Comparison of ENCODE assay signal across 23 mouse cellular contexts in the genomic region with DNA sequence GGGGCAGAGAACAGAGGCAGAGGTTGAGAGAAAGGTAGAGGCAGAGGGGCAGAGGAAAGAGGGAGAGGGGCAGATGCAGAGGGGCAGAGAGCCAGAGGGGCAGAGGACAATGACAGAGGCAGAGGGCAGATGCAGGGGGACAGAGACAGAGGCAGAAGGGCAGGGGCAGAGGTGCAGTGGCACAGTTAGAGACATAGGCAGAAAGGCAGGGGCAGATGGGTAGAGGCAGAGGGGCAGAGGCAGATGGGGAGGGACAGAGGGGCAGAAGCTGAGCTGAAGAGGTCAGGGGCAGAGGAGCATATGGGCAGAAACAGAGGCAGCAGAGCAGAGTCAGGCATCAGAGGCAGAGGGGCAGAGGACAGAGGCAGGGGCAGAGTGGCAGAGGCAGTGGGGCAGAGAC. TPM values are rescaled to one million over a fixed set of nuclear protein-coding genes. Genes with fewer than 3 reads are reported as not detected.
DNase-seq lines count a peak whose midpoint lies in the region; ATAC-seq lines count a peak whose summit lies in the region.
"Had no signal": no experiment of that assay in that cellular context is flagged by ENCODE, and none has a peak within 500 bp of the region (broad histone marks: within the 10 kb centered on the region; RNA-seq: fewer than 3 reads in every experiment).

No protein-coding gene starts in this region.

- DNase-seq in heart, adult 11 months, result peak; percentile 55
- no peak for DNase-seq in heart, postnatal 14 days
- DNase-seq in limb, embryonic 10.5 days (ENCODE audit: low spot score), result no peak
- no peak for DNase-seq in embryonic facial prominence, embryonic 10.5 days (ENCODE audit: low spot score)
- DNase-seq in ovary, postnatal 36 days (ENCODE audit: low spot score), result no peak
- DNase-seq: adrenal gland, postnatal 14 days; cerebellum, adult 2 months; cerebellum, postnatal 25 days; gastrocnemius, postnatal 14 days; heart, adult 2 months; heart, postnatal 4 days; left cerebral cortex, postnatal 4 days; lung, adult 18-20 months; lung, postnatal 14 days; thymus, postnatal 14 days had no signal

- intact Hi-C loops in heart, postnatal 14 days (cut with DNase I), result no loop called here

- H3K4me3 ChIP-seq in limb, embryonic 15.5 days, result no peak overlapping the region
- no peak overlapping the region for H3K4me3 ChIP-seq in limb, embryonic 10.5 days
- no peak overlapping the region for H3K4me3 ChIP-seq in embryonic facial prominence, embryonic 10.5 days
- H3K4me3 ChIP-seq in midbrain, embryonic 13.5 days (replicated peaks), result no peak overlapping the region
- H3K4me3 ChIP-seq: embryonic facial prominence, embryonic 13.5 days; heart, adult 2 months; kidney, embryonic 15.5 days; megakaryocyte, embryonic 14.5 days; neural tube, embryonic 12.5 days had no signal

- H3K27ac ChIP-seq in limb, embryonic 15.5 days, result no peak overlapping the region
- H3K27ac ChIP-seq in limb, embryonic 10.5 days, result no peak overlapping the region
- H3K27ac ChIP-seq in embryonic facial prominence, embryonic 10.5 days (replicated peaks), result 0 out of 2 replicates have a peak overlapping the region, but pooled peaks have one; percentile 30
- no peak overlapping the region for H3K27ac ChIP-seq in midbrain, embryonic 13.5 days
- H3K27ac ChIP-seq: embryonic facial prominence, embryonic 13.5 days; heart, adult 2 months; kidney, embryonic 15.5 days; neural tube, embryonic 12.5 days had no signal

- no peak overlapping the region for H3K4me2 ChIP-seq in limb, embryonic 15.5 days
- H3K4me2 ChIP-seq in midbrain, embryonic 13.5 days (replicated peaks), result no peak overlapping the region
- H3K4me2 ChIP-seq: embryonic facial prominence, embryonic 13.5 days; kidney, embryonic 15.5 days; neural tube, embryonic 12.5 days had no signal

- no peak overlapping the region for H3K9ac ChIP-seq in limb, embryonic 15.5 days
- no peak overlapping the region for H3K9ac ChIP-seq in midbrain, embryonic 13.5 days (replicated peaks)
- H3K9ac ChIP-seq: embryonic facial prominence, embryonic 13.5 days; kidney, embryonic 15.5 days; neural tube, embryonic 12.5 days had no signal

- no peaks in the 10 kb centered on the region; the same call in 1 of the 2 replicates for H3K27me3 ChIP-seq in limb, embryonic 15.5 days
- peaks cover 53% of the 10 kb centered on the region for H3K27me3 ChIP-seq in limb, embryonic 10.5 days (ENCODE audit: low read depth, poor library complexity, severe bottlenecking)
- peaks cover 54% of the 10 kb centered on the region for H3K27me3 ChIP-seq in embryonic facial prominence, embryonic 10.5 days (replicated peaks; ENCODE audit: low read depth, poor library complexity, severe bottlenecking)
- peaks cover 28% of the 10 kb centered on the region; the same call in 1 of the 2 replicates for H3K27me3 ChIP-seq in midbrain, embryonic 13.5 days

- 0 out of 2 replicates have a peak, but pooled peaks have one; percentile 30 for ATAC-seq in limb, embryonic 15.5 days (ENCODE audit: insufficient number of reproducible peaks, low FRiP score, low TSS enrichment, low read depth)
- ATAC-seq in midbrain, embryonic 13.5 days, result peak; percentile 55; the same call in 1 of the 2 replicates
- ATAC-seq: forebrain, embryonic 16.5 days; intestine, postnatal 0 days had no signal

- H3K4me1 ChIP-seq in limb, embryonic 15.5 days, result no peaks in the 10 kb centered on the region
- no peaks in the 10 kb centered on the region for H3K4me1 ChIP-seq in limb, embryonic 10.5 days
- H3K4me1 ChIP-seq in embryonic facial prominence, embryonic 10.5 days, result peaks cover 6% of the 10 kb centered on the region; the same call in 1 of the 2 replicates
- no peaks in the 10 kb centered on the region for H3K4me1 ChIP-seq in midbrain, embryonic 13.5 days (replicated peaks)
- H3K4me1 ChIP-seq: embryonic facial prominence, embryonic 13.5 days; kidney, embryonic 15.5 days; megakaryocyte, embryonic 14.5 days had no signal

- no peaks in the 10 kb centered on the region for H3K36me3 ChIP-seq in limb, embryonic 15.5 days
- no peaks in the 10 kb centered on the region for H3K36me3 ChIP-seq in limb, embryonic 10.5 days
- no peaks in the 10 kb centered on the region for H3K36me3 ChIP-seq in embryonic facial prominence, embryonic 10.5 days (replicated peaks)
- H3K36me3 ChIP-seq in midbrain, embryonic 13.5 days, result no peaks in the 10 kb centered on the region
- H3K36me3 ChIP-seq: embryonic facial prominence, embryonic 13.5 days; kidney, embryonic 15.5 days had no signal

- H3K9me3 ChIP-seq in limb, embryonic 15.5 days, result no peaks in the 10 kb centered on the region
- H3K9me3 ChIP-seq in limb, embryonic 10.5 days (replicated peaks), result no peaks in the 10 kb centered on the region
- H3K9me3 ChIP-seq in embryonic facial prominence, embryonic 10.5 days, result no peaks in the 10 kb centered on the region
- no peaks in the 10 kb centered on the region for H3K9me3 ChIP-seq in midbrain, embryonic 13.5 days
- H3K9me3 ChIP-seq: embryonic facial prominence, embryonic 13.5 days; kidney, embryonic 15.5 days; megakaryocyte, embryonic 14.5 days; neural tube, embryonic 12.5 days had no signal

RNA-seq across cellular contexts. Expression of gene Atg4a, which starts 42.2 kb away (rescaled TPM):
- 10 to 100 TPM; 10.8 to 12.8 TPM for total RNA-seq in heart, postnatal 14 days (2021)
- polyA plus RNA-seq in limb, embryonic 15.5 days (2015; fragmentation: Nextera tagmentation; extraction: Ambion mirVana), result 24.6 and 29.1 TPM in 2 replicates
- 11.4 and 12.0 TPM in 2 replicates for polyA plus RNA-seq in limb, embryonic 10.5 days (2016; fragmentation: Nextera tagmentation; extraction: Ambion mirVana)
- polyA plus RNA-seq in embryonic facial prominence, embryonic 10.5 days (2016; fragmentation: Nextera tagmentation; extraction: Ambion mirVana), result 12.3 and 14.7 TPM in 2 replicates
- 12.2 and 13.3 TPM in 2 replicates for polyA plus RNA-seq in midbrain, embryonic 13.5 days (2015; fragmentation: Nextera tagmentation; extraction: Ambion mirVana)

RNA-seq across cellular contexts. Expression of gene Psmd10, which starts 42.4 kb away (rescaled TPM):
- total RNA-seq in heart, postnatal 14 days (2021), result 10 to 100 TPM; 13.5 to 13.6 TPM
- polyA plus RNA-seq in limb, embryonic 15.5 days (2015; fragmentation: Nextera tagmentation; extraction: Ambion mirVana), result 36.8 and 43.5 TPM in 2 replicates
- polyA plus RNA-seq in limb, embryonic 10.5 days (2016; fragmentation: Nextera tagmentation; extraction: Ambion mirVana), result 48.4 and 51.5 TPM in 2 replicates
- polyA plus RNA-seq in embryonic facial prominence, embryonic 10.5 days (2016; fragmentation: Nextera tagmentation; extraction: Ambion mirVana), result 52.7 and 55.4 TPM in 2 replicates
- 47.1 and 50.1 TPM in 2 replicates for polyA plus RNA-seq in midbrain, embryonic 13.5 days (2015; fragmentation: Nextera tagmentation; extraction: Ambion mirVana)
